Mouse (Mus musculus) effector memory CD4-positive, alpha-beta T cell, adult 7 months (primary cell): ENCODE data around the gene Zc3h18. TPM values are rescaled to one million over a fixed set of nuclear protein-coding genes. Genes with fewer than 3 reads are reported as not detected.

Experiments used
- polyA plus RNA-seq: library from polyadenylated mRNA; unstranded; fragments of 100-300 nt; shearing (Covaris generic); gene quantifications from one replicate; pipeline ENCODE4 v1.2.1, GENCODE M21; 2017

The Zc3h18 gene
- 53.8 TPM for polyA plus RNA-seq

DNA sequence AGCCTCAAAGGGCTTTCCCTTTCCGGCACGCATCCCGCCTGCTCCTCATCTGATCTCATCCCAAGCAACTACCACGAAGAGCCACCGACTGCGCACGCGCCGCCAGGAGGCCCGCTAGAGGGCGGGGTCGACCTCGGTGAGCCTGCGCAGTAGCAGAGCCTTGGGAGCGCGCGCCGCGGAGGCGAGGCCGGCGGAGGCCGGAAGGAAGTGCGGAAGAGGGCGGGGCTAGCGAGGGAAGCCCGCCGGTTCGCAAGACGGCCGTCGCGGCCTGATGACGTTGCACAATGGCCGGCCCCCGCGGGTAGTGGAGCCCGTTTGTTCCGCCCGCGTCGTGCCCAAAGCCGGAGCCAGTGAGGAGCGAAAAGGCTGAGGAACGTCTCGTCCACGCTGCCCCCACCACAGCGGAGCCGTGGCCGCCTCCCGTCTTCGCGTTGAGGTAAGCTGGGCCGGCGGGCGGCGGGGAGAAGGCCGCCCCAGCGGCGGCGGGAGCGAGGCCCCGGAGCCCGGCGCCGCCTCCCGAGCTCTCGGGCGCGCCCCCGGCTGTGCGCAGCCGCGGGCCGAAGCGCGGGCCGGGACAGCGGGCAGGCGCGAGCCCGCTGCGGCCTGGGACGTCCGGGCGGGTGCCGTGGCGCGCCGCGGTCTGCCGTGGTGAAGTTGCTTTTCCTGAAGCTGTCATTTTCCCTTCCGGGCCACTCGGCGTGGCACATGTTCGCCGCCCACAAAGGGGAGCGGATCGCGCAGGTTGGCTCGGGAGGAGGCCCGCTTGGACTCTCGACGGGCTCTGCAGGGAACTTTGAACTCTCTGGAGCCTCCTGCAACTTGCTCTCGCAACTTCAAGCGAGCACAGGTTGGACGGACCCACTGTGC, at the start of gene Zc3h18:
Zc3h18 (plus strand) TSS at position 245 of the 867 bp plus-strand sequence.

DNA sequence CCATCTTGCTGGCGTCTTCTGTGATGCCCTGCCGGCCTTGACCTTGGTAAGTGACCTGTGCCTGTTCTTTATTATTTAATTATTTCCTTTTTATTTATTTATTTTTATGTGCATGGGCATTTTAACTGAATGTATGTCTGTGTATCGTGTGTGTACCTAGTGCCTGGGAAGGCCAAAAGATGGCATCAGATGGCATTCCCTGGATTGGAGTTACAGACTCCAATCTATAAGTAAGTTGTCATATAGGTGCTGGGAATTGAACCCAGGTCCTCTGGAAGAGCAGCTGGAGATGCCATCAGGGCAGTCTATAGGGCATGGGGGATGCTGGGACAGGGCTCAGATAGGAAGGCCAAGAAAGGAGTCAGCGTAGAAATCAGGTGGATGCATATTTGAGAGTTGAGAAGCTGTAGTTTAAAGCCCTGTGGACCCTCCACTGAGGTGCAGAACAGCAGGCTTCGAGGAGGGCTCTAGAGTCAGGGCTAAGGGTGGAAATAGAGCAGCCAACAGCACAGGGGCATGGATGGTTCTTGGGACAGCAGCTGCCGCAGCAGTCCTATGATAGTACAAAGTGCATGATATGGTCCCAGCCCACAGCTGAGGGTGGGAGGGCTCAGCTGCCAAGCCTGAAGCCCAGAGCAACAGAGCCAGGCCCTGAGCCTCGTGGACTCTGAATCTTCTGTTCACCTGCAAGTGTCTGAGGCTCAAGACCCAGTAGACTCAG, 15.6 kb upstream of the Zc3h18 start, which contains the start of gene Trhr2:
Trhr2 (minus strand) TSS at position 51 of the 721 bp plus-strand sequence.

DNA sequence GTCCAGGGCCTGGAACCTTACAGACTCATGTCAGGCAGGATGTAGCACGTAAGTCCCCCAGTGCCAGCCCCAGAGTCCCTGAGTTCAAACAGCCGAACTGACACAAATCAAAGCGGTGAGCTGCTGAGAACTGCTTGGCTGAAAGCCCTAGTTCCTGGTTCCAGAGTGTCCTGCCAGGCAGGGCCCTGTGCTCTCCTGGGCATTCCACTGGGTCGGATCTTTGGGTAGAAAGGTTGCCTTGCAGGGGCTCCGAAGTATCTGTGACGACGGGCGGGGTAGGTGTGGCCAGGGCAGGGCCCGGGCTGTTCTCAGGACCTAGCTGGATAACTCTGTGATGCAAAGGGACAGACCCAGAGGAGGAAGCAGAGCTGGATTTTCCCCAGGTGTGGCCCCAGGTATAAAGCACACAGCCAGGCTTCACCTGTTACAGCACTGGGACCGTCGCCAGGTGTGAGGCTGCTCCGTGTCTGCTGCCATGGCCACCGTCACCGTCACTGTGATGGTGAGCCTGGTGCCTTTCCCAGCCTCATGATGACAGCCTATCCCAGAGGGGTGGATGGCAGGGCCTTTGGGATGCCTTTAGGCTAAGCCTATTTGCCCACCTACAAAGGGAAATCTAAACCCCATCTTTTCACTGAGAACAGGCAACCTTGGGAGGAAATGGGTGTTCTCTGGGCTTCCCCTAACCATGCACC, 45.1 kb downstream of the Zc3h18 start, which contains the start of gene Il17c:
Il17c (plus strand) TSS at position 645 of the 695 bp plus-strand sequence.

DNA sequence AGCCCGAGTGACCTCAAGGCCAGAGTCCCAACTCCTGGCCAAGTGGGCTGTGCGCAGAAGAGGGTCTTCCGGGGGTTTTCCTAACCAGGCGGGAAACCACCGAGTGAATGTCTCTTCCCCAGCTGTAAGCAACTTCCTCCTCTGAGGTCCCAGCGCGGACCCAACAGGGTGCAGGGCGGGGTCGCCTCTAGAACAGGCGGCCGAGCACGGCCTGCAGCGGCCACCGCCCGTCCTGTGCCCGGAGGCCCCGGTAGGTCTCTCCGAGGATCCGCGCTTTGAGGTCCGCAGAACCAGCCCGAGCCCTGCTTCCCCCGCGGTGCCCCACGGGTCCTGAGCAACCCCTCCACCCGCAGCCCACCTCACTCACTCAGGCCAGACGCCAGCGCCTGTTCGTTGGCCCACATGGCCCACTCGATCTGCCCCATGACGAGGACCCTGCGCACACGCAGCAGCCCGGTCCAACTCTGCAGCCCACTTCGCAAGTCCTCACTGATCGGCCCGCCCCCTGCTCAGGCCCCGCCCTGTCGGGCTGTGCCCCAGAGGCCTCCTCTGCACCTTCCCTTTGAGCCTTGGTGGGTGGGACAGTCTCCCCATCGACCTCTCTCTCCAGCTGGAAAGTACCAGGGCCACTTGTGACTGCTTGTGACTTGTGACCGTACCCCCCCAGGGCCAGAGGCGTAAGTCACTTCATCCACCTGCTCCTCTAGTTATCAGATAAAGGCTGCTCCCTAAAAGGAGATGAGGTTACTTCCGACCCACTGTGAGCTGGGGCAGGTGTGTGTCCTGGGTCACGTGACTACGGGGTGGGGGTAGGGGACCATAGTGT, 56.2 kb downstream of the Zc3h18 start, which contains the start of gene Cyba:
Cyba (minus strand) TSS at position 488 of the 826 bp plus-strand sequence.

DNA sequence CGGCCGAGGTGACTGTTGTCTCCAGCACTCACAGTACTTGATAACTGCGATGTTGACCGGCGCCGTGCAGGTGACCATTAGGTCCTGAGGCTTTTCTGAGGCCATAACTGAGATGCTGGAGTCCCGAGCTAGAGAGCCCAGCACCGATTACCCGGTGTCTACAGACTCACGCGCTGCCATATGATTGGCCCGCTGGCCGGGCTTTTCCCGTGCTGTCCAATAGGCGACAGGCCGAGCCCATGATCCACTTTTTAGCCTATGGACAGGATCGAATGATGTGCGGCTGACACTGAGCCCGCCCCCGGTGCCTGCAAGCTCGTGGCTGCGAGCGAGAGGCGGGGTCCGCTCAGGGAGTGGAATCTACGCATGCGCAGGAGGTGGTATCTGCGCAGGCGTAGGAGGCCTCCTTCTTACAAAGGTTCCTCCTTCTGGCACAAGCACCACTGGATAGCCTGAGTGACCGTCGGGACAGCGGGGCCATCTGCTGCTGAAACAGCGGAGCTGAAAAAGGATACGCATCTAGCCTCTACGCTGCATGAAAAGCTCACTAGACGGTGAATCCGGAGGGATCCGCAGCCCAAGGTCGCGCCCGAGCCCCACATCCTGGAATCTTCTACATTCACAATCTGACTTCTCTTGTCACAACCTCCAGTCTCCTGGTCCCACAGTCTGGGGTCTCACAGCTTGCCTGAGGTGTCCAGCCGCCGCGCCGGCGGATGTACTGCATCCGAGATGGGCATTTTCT, 67.0 kb downstream of the Zc3h18 start, which contains the start of gene Mvd:
Mvd (minus strand) TSS at position 161 of the 745 bp plus-strand sequence.

DNA sequence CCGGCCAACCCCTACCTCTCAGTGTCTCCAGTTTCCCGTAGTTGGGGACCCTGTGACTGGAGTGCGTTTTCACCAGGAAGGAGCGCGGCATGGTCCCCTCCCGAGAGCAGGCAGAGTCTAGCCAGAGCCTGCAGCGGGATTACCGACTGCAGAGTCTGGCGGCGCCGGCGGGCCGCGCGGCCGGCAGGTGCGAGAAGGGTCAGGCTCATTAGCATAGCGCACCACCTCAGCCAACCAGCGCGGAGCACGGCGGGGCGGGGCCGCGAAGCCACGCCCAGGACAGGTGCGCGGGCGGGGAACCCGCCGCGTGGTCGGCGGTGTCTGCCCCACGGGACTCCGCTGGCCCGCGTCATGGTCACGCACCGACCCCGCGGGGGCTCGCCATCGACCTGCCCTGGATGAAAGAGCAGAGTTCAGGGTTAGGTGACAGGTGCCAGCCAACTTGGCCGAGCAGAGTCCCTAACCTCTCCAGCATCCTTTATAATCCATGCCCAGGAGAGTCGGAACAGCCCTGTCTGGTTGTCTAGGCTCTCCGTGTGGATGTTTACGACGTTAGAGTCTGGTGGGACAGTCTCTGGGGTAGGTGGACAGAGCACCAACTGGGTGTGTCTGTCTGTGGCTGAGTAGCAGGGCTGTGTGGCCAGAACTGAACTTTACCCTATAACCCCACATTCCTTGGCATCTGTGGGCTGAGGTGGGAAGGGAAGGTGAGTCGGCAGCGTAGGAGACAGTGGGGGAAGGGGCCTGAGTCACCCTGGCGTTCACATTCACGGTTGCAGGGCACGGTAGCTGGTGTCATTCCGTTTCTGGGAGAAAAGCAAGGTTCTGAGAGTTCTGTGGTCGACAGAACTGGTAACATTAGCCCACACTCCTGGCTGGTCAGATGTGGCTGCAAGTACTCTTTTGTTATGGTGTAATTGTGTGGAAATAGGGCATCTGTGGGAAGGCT, 84.4 kb downstream of the Zc3h18 start, which contains the start of gene Snai3:
Snai3 (minus strand) TSS at position 210 of the 949 bp plus-strand sequence.

Other genes starting within 250 kb of the Zc3h18 start
- gene Zfpm1, start 94.5 kb upstream of the Zc3h18 start, polyA plus RNA-seq, result 49.6 TPM
- not detected for gene Trhr2, start 15.9 kb upstream of the Zc3h18 start, polyA plus RNA-seq
- not detected for gene Il17c, start 45.4 kb downstream of the Zc3h18 start, polyA plus RNA-seq
- gene Cyba, start 56.3 kb downstream of the Zc3h18 start, polyA plus RNA-seq, result 489 TPM
- 7.1 TPM for gene Mvd, start 66.8 kb downstream of the Zc3h18 start, polyA plus RNA-seq
- 11.0 TPM for gene Snai3, start 84.1 kb downstream of the Zc3h18 start, polyA plus RNA-seq
- 202 TPM for gene Rnf166, start 99.5 kb downstream of the Zc3h18 start, polyA plus RNA-seq
- gene Ctu2, start 99.5 kb downstream of the Zc3h18 start, polyA plus RNA-seq, result 47.3 TPM
- gene Piezo1, start 174.7 kb downstream of the Zc3h18 start, polyA plus RNA-seq, result 36.6 TPM
- gene Cdt1, start 191.4 kb downstream of the Zc3h18 start, polyA plus RNA-seq, result 115 TPM
- 185 TPM for gene Aprt, start 200.3 kb downstream of the Zc3h18 start, polyA plus RNA-seq
- gene Galns, start 234.9 kb downstream of the Zc3h18 start, polyA plus RNA-seq, result 5.6 TPM
- gene Trappc2l, start 235.0 kb downstream of the Zc3h18 start, polyA plus RNA-seq, result 43.7 TPM
- not detected for gene Pabpn1l, start 246.1 kb downstream of the Zc3h18 start, polyA plus RNA-seq